ENCODE assay signal across 24 mouse cellular contexts in the genomic region with DNA sequence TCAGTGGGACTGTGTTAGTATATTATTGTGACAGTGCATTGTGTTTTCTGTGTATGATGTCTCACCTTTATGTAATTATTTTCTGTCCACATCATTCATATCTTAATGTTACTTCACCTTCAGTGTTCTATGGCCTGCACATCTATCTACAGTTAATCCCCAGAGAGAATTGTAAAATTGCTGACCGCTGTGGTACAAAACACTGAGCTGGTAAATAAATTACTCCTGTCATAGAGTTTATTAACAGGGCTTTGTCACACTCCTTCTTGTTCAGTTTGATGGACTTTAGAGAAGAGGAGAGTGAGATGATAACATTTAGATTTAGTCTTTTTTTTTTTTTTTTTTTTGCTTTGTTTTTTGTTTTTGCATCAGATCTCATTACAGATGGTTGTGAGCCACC. TPM values are rescaled to one million over a fixed set of nuclear protein-coding genes. Genes with fewer than 3 reads are reported as not detected.
"Had no signal": no experiment of that assay in that cellular context is flagged by ENCODE, and none has a peak within 500 bp of the region (broad histone marks: within the 10 kb centered on the region; RNA-seq: fewer than 3 reads in every experiment).

No protein-coding gene starts in this region.

- DNase-seq: retina, postnatal 1 day; right cerebral cortex, adult 18-20 months; right cerebral cortex, postnatal 14 days; right cerebral cortex, postnatal 25 days; right cerebral cortex, postnatal 4 days; spleen, adult 18-20 months; thymus, adult 18-20 months; thymus, adult 2 months; thymus, postnatal 14 days; thymus, postnatal 25 days; thymus, postnatal 36 days; thymus, postnatal 4 days had no signal

- H3K9me3 ChIP-seq: neural tube, embryonic 15.5 days; stomach, embryonic 15.5 days had no signal

- H3K27me3 ChIP-seq: neural tube, embryonic 15.5 days; stomach, embryonic 15.5 days had no signal

- H3K4me3 ChIP-seq: neural tube, embryonic 15.5 days; stomach, embryonic 15.5 days had no signal

- H3K36me3 ChIP-seq: neural tube, embryonic 15.5 days; stomach, embryonic 15.5 days had no signal

- H3K4me1 ChIP-seq: stomach, embryonic 15.5 days had no signal

- H3K27ac ChIP-seq: neural tube, embryonic 15.5 days; stomach, embryonic 15.5 days; stomach, postnatal 0 days had no signal

- H3K9ac ChIP-seq: neural tube, embryonic 15.5 days; stomach, embryonic 15.5 days had no signal

RNA-seq across cellular contexts. Expression of a gene that starts 16.7 kb away (rescaled TPM):
- total RNA-seq: neutrophil, adult 5-6 weeks had no signal
- polyA plus RNA-seq: neural tube, embryonic 14.5 days; neural tube, embryonic 15.5 days; small intestine, adult 2 months; spleen, adult 2 months; stomach, embryonic 14.5 days; stomach, embryonic 15.5 days; stomach, embryonic 16.5 days; stomach, postnatal 0 days; testis, adult 2 months; thymus, adult 2 months; thymus, postnatal 0 days had no signal

RNA-seq across cellular contexts. Expression of a gene that starts 23.8 kb away (rescaled TPM):
- total RNA-seq: neutrophil, adult 5-6 weeks had no signal
- polyA plus RNA-seq: neural tube, embryonic 14.5 days; neural tube, embryonic 15.5 days; small intestine, adult 2 months; spleen, adult 2 months; stomach, embryonic 14.5 days; urinary bladder, adult 2 months had no signal
